Mouse (Mus musculus) G1E (cell line): ENCODE results near the gene Zfp280d.

Source experiments
- CTCF ChIP-seq: IDR thresholded peaks from 2 replicates; pipeline ENCODE4 v1.5.1; 2012; ENCODE audit warnings: low read depth, low read length, inconsistent platforms, mixed read lengths
- GATA1 ChIP-seq: IDR thresholded peaks from 2 replicates; pipeline ENCODE4 v1.6.1; 2012; ENCODE audit warnings: borderline replicate concordance, low read length, inconsistent platforms, mixed read lengths

DNA sequence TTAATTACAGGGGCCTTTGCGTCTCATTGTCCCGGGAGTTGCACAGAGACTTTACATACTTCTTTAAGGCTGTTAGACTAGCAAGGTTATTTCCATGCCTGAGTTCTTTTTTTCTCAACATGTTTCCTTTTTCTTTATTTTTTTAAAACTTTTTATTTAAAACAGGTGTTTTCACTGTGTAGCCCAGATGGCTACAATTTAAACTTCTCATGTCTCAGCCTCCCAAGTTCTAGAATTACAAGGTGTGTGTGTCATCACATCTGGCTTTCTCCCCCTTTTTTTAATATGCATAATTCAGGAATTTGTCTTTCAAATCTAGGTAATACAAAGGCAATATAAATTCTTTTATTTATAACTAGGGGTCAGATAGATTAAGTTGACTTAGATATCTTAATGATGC is 58.6 kb downstream of the Zfp280d start:
- TF ChIP-seq GATA1 (no peak), CTCF (no peak)
